Comparison of ENCODE assay signal across 8 mouse cellular contexts in genomic region chr7:31017104-31017901, GRCm38 (mm10). TPM values are rescaled to one million over a fixed set of nuclear protein-coding genes. Genes with fewer than 3 reads are reported as not detected.
DNase-seq lines count a peak whose midpoint lies in the region; ATAC-seq and TF ChIP-seq lines count a peak whose summit lies in the region.

No protein-coding gene starts in this region.

- intact Hi-C loops in left cerebral cortex, postnatal 10 days (cut with DNase I), result loop anchor here (5.0 kb wide), 1 partner anchor 40 kb away; no protein-coding TSS in a partner anchor

- peak; percentile 34 for DNase-seq in adrenal gland, adult 2 months
- no peak for DNase-seq in adrenal gland, adult 8-10 months
- DNase-seq in lung, postnatal 0 days (ENCODE audit: low spot score), result peak; percentile 49
- DNase-seq in lung, postnatal 10 days, result no peak
- peak; percentile 54 for DNase-seq in heart, postnatal 4 days
- DNase-seq in left cerebral cortex, postnatal 10 days (ENCODE audit: extremely low spot score in 1 of 2, low spot score in 2 of 2), result peak; percentile 47 to 52
- peak; percentile 91 for DNase-seq in telencephalon, adult 2 months (ENCODE audit: low read depth, low spot score)

- H3K9me3 ChIP-seq in lung, postnatal 0 days (ENCODE audit: low read length), result no peaks in the 10 kb centered on the region

- H3K36me3 ChIP-seq in lung, postnatal 0 days (ENCODE audit: insufficient read depth, low read length), result no peaks in the 10 kb centered on the region

- H3K4me3 ChIP-seq in lung, postnatal 0 days (ENCODE audit: low read depth, low read length), result no peak overlapping the region

- no peaks in the 10 kb centered on the region for H3K27me3 ChIP-seq in lung, postnatal 0 days (replicated peaks; ENCODE audit: insufficient read depth, low read length)

- no peak for TF ChIP-seq EP300 in lung, postnatal 0 days (IDR thresholded peaks at IDR 0.05)

- peak; percentile 50 for ATAC-seq in lung, postnatal 0 days
- ATAC-seq in megakaryocyte progenitor cell, adult 5-6 weeks (replicated peaks; ENCODE audit: poor library complexity), result no peak

- no peak overlapping the region for H3K9ac ChIP-seq in lung, postnatal 0 days (replicated peaks; ENCODE audit: low read depth)

- H3K4me2 ChIP-seq in lung, postnatal 0 days (replicated peaks; ENCODE audit: low read depth, low read length), result no peak overlapping the region

- no peak overlapping the region for H3K27ac ChIP-seq in lung, postnatal 0 days (ENCODE audit: low read length)

- H3K4me1 ChIP-seq in lung, postnatal 0 days (ENCODE audit: insufficient read depth, low read depth, low read length), result no peaks in the 10 kb centered on the region

- TF ChIP-seq CTCF in lung, postnatal 0 days (IDR thresholded peaks at IDR 0.05), result no peak

- 31% methylated on average over 10 of the region's 10 CpGs for WGBS in lung, postnatal 0 days

RNA-seq across cellular contexts. Expression of gene Fxyd5, which starts 25.0 kb away (rescaled TPM):
- 100 to 1,000 TPM in 1 of 2 experiments, 10 to 100 TPM in 1; 61.4 to 112 TPM for total RNA-seq in adrenal gland, adult 2 months (2021)
- 51.0 and 53.5 TPM in 2 replicates for polyA plus RNA-seq in adrenal gland, adult 2 months (2012; rRNA removed)
- 10 to 100 TPM; 53.1 to 81.6 (median 58.8) TPM for total RNA-seq in adrenal gland, adult 8-10 months (2022)
- 168 and 206 TPM in 2 replicates for polyA plus RNA-seq in lung, postnatal 0 days (2015; fragmentation: Nextera tagmentation; extraction: Ambion mirVana)
- total RNA-seq in heart, postnatal 4 days (2021), result 10 to 100 TPM; 28.9 to 31.7 TPM
- 10 to 100 TPM; 37.2 to 37.5 TPM for total RNA-seq in left cerebral cortex, postnatal 10 days (2021)
- 389 and 471 TPM in 2 replicates for total RNA-seq in megakaryocyte progenitor cell, adult 5-6 weeks (2015)
- total RNA-seq in megakaryocyte progenitor cell, adult 5-6 weeks (2017), result 244 and 257 TPM in 2 replicates

RNA-seq across cellular contexts. Expression of gene Fxyd7, which starts 34.0 kb away (rescaled TPM):
- 1 to 10 TPM; 1.3 to 1.4 TPM for total RNA-seq in adrenal gland, adult 2 months (2021)
- 4.4 and 9.9 TPM in 2 replicates for polyA plus RNA-seq in adrenal gland, adult 2 months (2012; rRNA removed)
- total RNA-seq in adrenal gland, adult 8-10 months (2022), result 1 to 10 TPM; 2.0 to 4.1 (median 2.3) TPM
- polyA plus RNA-seq in lung, postnatal 0 days (2015; fragmentation: Nextera tagmentation; extraction: Ambion mirVana), result 1.2 and 1.8 TPM in 2 replicates
- total RNA-seq in heart, postnatal 4 days (2021), result 1 to 10 TPM in 1 of 2 experiments, under 1 TPM in 1; 0.98 to 2.4 TPM
- 100 to 1,000 TPM; 371 to 375 TPM for total RNA-seq in left cerebral cortex, postnatal 10 days (2021)
- not detected in 2 replicates for total RNA-seq in megakaryocyte progenitor cell, adult 5-6 weeks (2015)
- total RNA-seq in megakaryocyte progenitor cell, adult 5-6 weeks (2017), result not detected in 2 replicates

RNA-seq across cellular contexts. Expression of gene Fxyd1, which starts 39.7 kb away (rescaled TPM):
- total RNA-seq in adrenal gland, adult 2 months (2021), result 100 to 1,000 TPM; 307 to 317 TPM
- polyA plus RNA-seq in adrenal gland, adult 2 months (2012; rRNA removed), result 480 and 501 TPM in 2 replicates
- 100 to 1,000 TPM; 110 to 212 (median 163) TPM for total RNA-seq in adrenal gland, adult 8-10 months (2022)
- 175 and 211 TPM in 2 replicates for polyA plus RNA-seq in lung, postnatal 0 days (2015; fragmentation: Nextera tagmentation; extraction: Ambion mirVana)
- 100 to 1,000 TPM; 646 to 728 TPM for total RNA-seq in heart, postnatal 4 days (2021)
- total RNA-seq in left cerebral cortex, postnatal 10 days (2021), result 10 to 100 TPM; 34.1 to 35.5 TPM
- not detected in 2 replicates for total RNA-seq in megakaryocyte progenitor cell, adult 5-6 weeks (2015)
- not detected in 2 replicates for total RNA-seq in megakaryocyte progenitor cell, adult 5-6 weeks (2017)

RNA-seq across cellular contexts. Expression of gene Lgi4, which starts 41.8 kb away (rescaled TPM):
- total RNA-seq in adrenal gland, adult 2 months (2021), result 1 to 10 TPM; 2.2 to 6.5 TPM
- 3.3 and 6.2 TPM in 2 replicates for polyA plus RNA-seq in adrenal gland, adult 2 months (2012; rRNA removed)
- 1 to 10 TPM; 2.8 to 8.8 (median 4.2) TPM for total RNA-seq in adrenal gland, adult 8-10 months (2022)
- 0.20 and 0.27 TPM in 2 replicates for polyA plus RNA-seq in lung, postnatal 0 days (2015; fragmentation: Nextera tagmentation; extraction: Ambion mirVana)
- total RNA-seq in heart, postnatal 4 days (2021), result 1 to 10 TPM in 1 of 2 experiments, under 1 TPM in 1; 0.95 to 1.4 TPM
- total RNA-seq in left cerebral cortex, postnatal 10 days (2021), result 1 to 10 TPM; 9.0 to 9.2 TPM
- 0.57 TPM in 1 of 2 replicates, not detected in the other for total RNA-seq in megakaryocyte progenitor cell, adult 5-6 weeks (2015)
- 0.10 TPM in 1 of 2 replicates, not detected in the other for total RNA-seq in megakaryocyte progenitor cell, adult 5-6 weeks (2017)

RNA-seq across cellular contexts. Expression of gene Fam187b, which starts 43.7 kb away (rescaled TPM):
- total RNA-seq in adrenal gland, adult 2 months (2021), result under 1 TPM; 0.37 to 0.59 TPM
- 0.18 and 0.38 TPM in 2 replicates for polyA plus RNA-seq in adrenal gland, adult 2 months (2012; rRNA removed)
- total RNA-seq in adrenal gland, adult 8-10 months (2022), result 1 to 10 TPM in 2 of 4 experiments, under 1 TPM in 2; 0.38 to 2.2 (median 0.84) TPM
- polyA plus RNA-seq in lung, postnatal 0 days (2015; fragmentation: Nextera tagmentation; extraction: Ambion mirVana), result 9.5 and 12.3 TPM in 2 replicates
- under 1 TPM; 0.36 TPM for total RNA-seq in heart, postnatal 4 days (2021)
- under 1 TPM; 0.18 to 0.21 TPM for total RNA-seq in left cerebral cortex, postnatal 10 days (2021)
- 0.10 and 0.34 TPM in 2 replicates for total RNA-seq in megakaryocyte progenitor cell, adult 5-6 weeks (2015)
- total RNA-seq in megakaryocyte progenitor cell, adult 5-6 weeks (2017), result 0.42 and 0.91 TPM in 2 replicates

Comparison
In these comparisons a context has a peak if more than half of its experiments do, and no peak if none do; other contexts are left out.
1. DNase-seq: peak in adrenal gland, adult 2 months (single experiment), lung, postnatal 0 days (single experiment), heart, postnatal 4 days (single experiment), left cerebral cortex, postnatal 10 days (2 of 2) and telencephalon, adult 2 months (single experiment); none in adrenal gland, adult 8-10 months (single experiment) and lung, postnatal 10 days (single experiment).
2. RNA of gene Fxyd7, which starts 34.0 kb away (total RNA-seq): 371 to 375 TPM in left cerebral cortex, postnatal 10 days; 0.98 to 2.4 TPM in heart, postnatal 4 days, 2.0 to 4.1 TPM in adrenal gland, adult 8-10 months, 1.3 to 1.4 TPM in adrenal gland, adult 2 months and not detected in megakaryocyte progenitor cell, adult 5-6 weeks; every median in the first group is over 10 times any median in the second.
3. RNA of gene Fxyd1, which starts 39.7 kb away (total RNA-seq): 646 to 728 TPM in heart, postnatal 4 days, 307 to 317 TPM in adrenal gland, adult 2 months, 110 to 212 TPM in adrenal gland, adult 8-10 months and 34.1 to 35.5 TPM in left cerebral cortex, postnatal 10 days; not detected in megakaryocyte progenitor cell, adult 5-6 weeks; every median in the first group is over 10 times any median in the second.